Mouse (Mus musculus): Measurements from ENCODE around the gene Ptger2. TPM values are rescaled to one million over a fixed set of nuclear protein-coding genes. Genes with fewer than 3 reads are reported as not detected.

Gene Ptger2
- polyA plus RNA-seq, 1 experiment from 2014 or later: 1.6 TPM

DNA sequence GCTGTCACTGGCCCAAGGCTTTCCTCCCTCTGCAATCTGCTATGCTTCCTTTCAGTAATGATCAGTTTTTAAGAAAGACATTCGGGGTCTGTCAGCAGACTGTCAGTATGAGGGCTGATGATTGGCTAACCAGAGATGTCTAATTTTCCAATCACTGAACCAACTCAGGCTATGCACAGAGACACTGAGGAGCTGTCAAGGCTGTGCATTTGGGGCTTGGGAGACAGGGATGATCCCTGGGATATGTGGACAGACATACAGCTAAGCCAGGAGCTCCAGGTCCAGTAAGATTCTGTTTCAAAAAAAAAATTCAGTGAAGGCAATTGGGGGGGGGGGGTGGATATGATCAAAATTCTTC, 62.4 kb downstream of the Ptger2 start:
- Histone ChIP-seq H3K27ac (replicated peaks) (peak overlapping the region; percentile 84), H3K4me3 (ENCODE audit: low read depth, low read length) (no peak overlapping the region), H3K27me3 (ENCODE audit: control insufficient read depth, insufficient read depth, low read length) (no peaks in the 10 kb centered on the region), H3K4me1 (replicated peaks; ENCODE audit: control insufficient read depth, insufficient read depth) (no peaks in the 10 kb centered on the region), H3K4me2 (replicated peaks; ENCODE audit: low read depth) (no peak overlapping the region), H3K9ac (ENCODE audit: low read length) (no peak overlapping the region), H3K9me3 (ENCODE audit: control insufficient read depth, low read length) (no peaks in the 10 kb centered on the region), H3K36me3 (ENCODE audit: control insufficient read depth, insufficient read depth, low read length) (no peaks in the 10 kb centered on the region)
- no peak for DNase-seq (ENCODE audit: low spot score)
- no peak for ATAC-seq (ENCODE audit: low FRiP score, low TSS enrichment)
- TF ChIP-seq CTCF (IDR thresholded peaks at IDR 0.05; ENCODE audit: low read depth): no peak
- no peak for TF ChIP-seq EP300 (optimal IDR thresholded peaks at IDR 0.05)
- WGBS: 34% methylated on average over 1 of the region's 1 CpGs

DNA sequence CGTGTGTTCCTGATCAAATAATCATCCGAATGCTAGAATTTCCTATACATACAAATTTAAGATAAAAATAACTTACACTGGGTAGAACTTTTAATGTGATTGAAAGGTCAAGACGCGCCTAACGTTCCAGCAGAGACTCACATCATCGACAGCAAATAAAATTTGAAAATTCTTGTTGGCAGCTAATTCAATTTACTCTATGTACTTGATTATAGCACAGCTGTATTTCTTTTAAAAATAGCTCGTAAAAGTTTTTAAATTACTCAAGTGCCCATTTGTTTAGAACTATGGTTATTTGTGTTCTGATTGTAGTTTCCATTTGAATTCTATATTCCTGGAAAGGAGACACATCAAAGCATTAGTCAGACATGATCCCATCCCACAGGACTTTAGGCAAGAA, 63.1 kb downstream of the Ptger2 start:
- Histone ChIP-seq H3K4me1 (replicated peaks; ENCODE audit: control insufficient read depth, insufficient read depth) (no peaks in the 10 kb centered on the region), H3K27ac (replicated peaks) (0 out of 2 replicates have a peak overlapping the region, but pooled peaks have one; percentile 35), H3K4me2 (replicated peaks; ENCODE audit: low read depth) (no peak overlapping the region), H3K9me3 (ENCODE audit: control insufficient read depth, low read length) (no peaks in the 10 kb centered on the region), H3K9ac (ENCODE audit: low read length) (no peak overlapping the region), H3K27me3 (ENCODE audit: control insufficient read depth, insufficient read depth, low read length) (no peaks in the 10 kb centered on the region), H3K36me3 (ENCODE audit: control insufficient read depth, insufficient read depth, low read length) (no peaks in the 10 kb centered on the region), H3K4me3 (ENCODE audit: low read depth, low read length) (no peak overlapping the region)
- WGBS: 68% methylated on average over 7 of the region's 7 CpGs
- TF ChIP-seq EP300 (optimal IDR thresholded peaks at IDR 0.05) (no peak), CTCF (IDR thresholded peaks at IDR 0.05; ENCODE audit: low read depth) (no peak)
- no peak for DNase-seq (ENCODE audit: low spot score)
- no peak for ATAC-seq (ENCODE audit: low FRiP score, low TSS enrichment)

MicroRNA genes within 50 kb of the gene (microRNA counts, 519-probe panel; counts per million panel counts)
- not detected for microRNA mmu-miR-327

Small RNA genes within 50 kb of the gene (microRNA-seq; reads per million reads assigned to microRNA genes)
- not detected for gene Mir327

Other genes with a start within 250 kb of the Ptger2 start
- gene Gm8267, start 237.9 kb upstream of the Ptger2 start, polyA plus RNA-seq (2015; fragmentation: Nextera tagmentation; extraction: Ambion mirVana): not detected in 2 replicates
- gene Ptgdr, start 128.8 kb upstream of the Ptger2 start, polyA plus RNA-seq (2015; fragmentation: Nextera tagmentation; extraction: Ambion mirVana): 0.61 and 0.71 TPM in 2 replicates
- 0.48 and 1.1 TPM in 2 replicates for gene Gpr137c, start 231.5 kb downstream of the Ptger2 start, polyA plus RNA-seq (2015; fragmentation: Nextera tagmentation; extraction: Ambion mirVana)
- 3.7 and 4.8 TPM in 2 replicates for gene Txndc16, start 232.1 kb downstream of the Ptger2 start, polyA plus RNA-seq (2015; fragmentation: Nextera tagmentation; extraction: Ambion mirVana)

Data from stomach, postnatal 0 days (tissue).